Mouse (Mus musculus): ENCODE data around the gene Pxn. TPM values are rescaled to one million over a fixed set of nuclear protein-coding genes. Genes with fewer than 3 reads are reported as not detected.

Pxn gene
- polyA plus RNA-seq, 2 experiments, result 4.8 to 12.9 TPM

GRCm38 (mm10) chr5:115485489-115486205 lies 20.8 kb upstream of the Pxn start:
- no peak overlapping the region for H3K9ac ChIP-seq (replicated peaks)
- no peaks in the 10 kb centered on the region for H3K27me3 ChIP-seq (ENCODE audit: control insufficient read depth, insufficient read depth, low read length)
- no peak overlapping the region for H3K4me3 ChIP-seq (ENCODE audit: insufficient read depth in 1 of 2, low read depth in 2 of 2, low read length in 2 of 2)
- no peaks in the 10 kb centered on the region for H3K9me3 ChIP-seq (ENCODE audit: control insufficient read depth, low read length)
- no peaks in the 10 kb centered on the region for H3K36me3 ChIP-seq (replicated peaks; ENCODE audit: control insufficient read depth, insufficient read depth, low read depth)
- TF ChIP-seq CTCF (IDR thresholded peaks at IDR 0.05; ENCODE audit: low read depth), result no peak
- TF ChIP-seq EP300 (IDR thresholded peaks at IDR 0.05; ENCODE audit: low read depth), result no peak
- H3K27ac ChIP-seq, result no peak overlapping the region
- ATAC-seq (ENCODE audit: insufficient read depth) (no peak), DNase-seq (ENCODE audit: low read depth in 3 of 3, low spot score in 3 of 3) (no peak)
- no peak overlapping the region for H3K4me2 ChIP-seq (ENCODE audit: low read depth)
- 82% methylated on average over 18 of the region's 18 CpGs for WGBS (ENCODE audit: insufficient replicate concordance)
- peaks cover 4 to 11% of the 10 kb centered on the region in 2 experiments; a peak in 3 of 4 replicates for H3K4me1 ChIP-seq (replicated peaks; ENCODE audit: control insufficient read depth in 2 of 2, insufficient read depth in 2 of 2, low read length in 1 of 2)

GRCm38 (mm10) chr5:115486726-115487125 lies 19.8 kb upstream of the Pxn start:
- ATAC-seq (ENCODE audit: insufficient read depth) (no peak), DNase-seq (ENCODE audit: low read depth in 3 of 3, low spot score in 3 of 3) (no peak)
- H3K9ac ChIP-seq (replicated peaks), result no peak overlapping the region
- H3K4me2 ChIP-seq (ENCODE audit: low read depth), result no peak overlapping the region
- H3K27ac ChIP-seq, result no peak overlapping the region
- no peak overlapping the region for H3K4me3 ChIP-seq (ENCODE audit: insufficient read depth in 1 of 2, low read depth in 2 of 2, low read length in 2 of 2)
- no peaks in the 10 kb centered on the region for H3K27me3 ChIP-seq (ENCODE audit: control insufficient read depth, insufficient read depth, low read length)
- peaks cover 13 to 19% of the 10 kb centered on the region in 2 experiments for H3K4me1 ChIP-seq (replicated peaks; ENCODE audit: control insufficient read depth in 2 of 2, insufficient read depth in 2 of 2, low read length in 1 of 2)
- no peaks in the 10 kb centered on the region for H3K36me3 ChIP-seq (replicated peaks; ENCODE audit: control insufficient read depth, insufficient read depth, low read depth)
- WGBS (ENCODE audit: insufficient replicate concordance), result 60% methylated on average over 4 of the region's 4 CpGs
- H3K9me3 ChIP-seq (ENCODE audit: control insufficient read depth, low read length), result no peaks in the 10 kb centered on the region
- TF ChIP-seq CTCF (IDR thresholded peaks at IDR 0.05; ENCODE audit: low read depth), result no peak

DNA sequence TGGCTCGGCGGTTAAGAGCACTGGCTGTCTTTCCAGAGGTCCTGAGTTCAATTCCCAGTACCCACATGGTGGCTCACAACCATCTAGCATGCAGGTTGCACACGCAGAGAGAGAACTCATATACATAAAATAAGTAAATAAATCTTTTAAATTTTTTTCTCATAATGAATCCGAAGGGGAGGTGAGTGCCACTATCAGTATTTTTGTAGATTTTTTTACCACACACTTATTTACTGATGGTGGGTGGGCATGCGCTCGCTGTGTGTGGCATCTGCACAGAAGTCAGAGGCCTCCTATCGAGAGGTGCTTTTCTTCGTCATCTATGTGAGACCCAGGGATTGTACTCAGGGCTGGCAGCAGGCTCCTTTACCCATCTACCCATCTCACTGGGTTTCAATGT lies 19.1 kb upstream of the Pxn start:
- H3K9ac ChIP-seq (replicated peaks), result no peak overlapping the region

GRCm38 (mm10) chr5:115487942-115488580 lies 18.4 kb upstream of the Pxn start:
- no peaks in the 10 kb centered on the region for H3K27me3 ChIP-seq (ENCODE audit: control insufficient read depth, insufficient read depth, low read length)
- peak overlapping the region; percentile 85 for H3K9ac ChIP-seq (replicated peaks)
- peaks cover 14 to 26% of the 10 kb centered on the region in 2 experiments for H3K4me1 ChIP-seq (replicated peaks; ENCODE audit: control insufficient read depth in 2 of 2, insufficient read depth in 2 of 2, low read length in 1 of 2)
- H3K36me3 ChIP-seq (replicated peaks; ENCODE audit: control insufficient read depth, insufficient read depth, low read depth), result no peaks in the 10 kb centered on the region
- no peaks in the 10 kb centered on the region for H3K9me3 ChIP-seq (ENCODE audit: control insufficient read depth, low read length)
- TF ChIP-seq EP300 (IDR thresholded peaks at IDR 0.05; ENCODE audit: low read depth) (no peak), CTCF (IDR thresholded peaks at IDR 0.05; ENCODE audit: low read depth) (no peak)
- DNase-seq (ENCODE audit: low read depth in 3 of 3, low spot score in 3 of 3), result no peak
- H3K4me2 ChIP-seq (ENCODE audit: low read depth), result peak overlapping the region; percentile 78
- no peak overlapping the region for H3K4me3 ChIP-seq (ENCODE audit: insufficient read depth in 1 of 2, low read depth in 2 of 2, low read length in 2 of 2)
- no peak for ATAC-seq (ENCODE audit: insufficient read depth)
- peak overlapping the region; percentile 99; the same call in 1 of the 2 replicates for H3K27ac ChIP-seq
- 56% methylated on average over 9 of the region's 9 CpGs for WGBS (ENCODE audit: insufficient replicate concordance)

More for the DNA sequence above, 19.1 kb upstream of the Pxn start:
- ATAC-seq (ENCODE audit: insufficient read depth), result no peak
- H3K36me3 ChIP-seq (replicated peaks; ENCODE audit: control insufficient read depth, insufficient read depth, low read depth), result no peaks in the 10 kb centered on the region
- TF ChIP-seq EP300 (IDR thresholded peaks at IDR 0.05; ENCODE audit: low read depth), result no peak
- no peak for TF ChIP-seq CTCF (IDR thresholded peaks at IDR 0.05; ENCODE audit: low read depth)
- H3K27me3 ChIP-seq (ENCODE audit: control insufficient read depth, insufficient read depth, low read length), result no peaks in the 10 kb centered on the region
- no peaks in the 10 kb centered on the region for H3K9me3 ChIP-seq (ENCODE audit: control insufficient read depth, low read length)
- H3K27ac ChIP-seq, result no peak overlapping the region
- no peak overlapping the region for H3K4me3 ChIP-seq (ENCODE audit: insufficient read depth in 1 of 2, low read depth in 2 of 2, low read length in 2 of 2)
- H3K4me1 ChIP-seq (replicated peaks; ENCODE audit: control insufficient read depth in 2 of 2, insufficient read depth in 2 of 2, low read length in 1 of 2), result peaks cover 14 to 24% of the 10 kb centered on the region in 2 experiments
- DNase-seq (ENCODE audit: low read depth in 3 of 3, low spot score in 3 of 3), result no peak
- no peak overlapping the region for H3K4me2 ChIP-seq (ENCODE audit: low read depth)
- 76% methylated on average over 8 of the region's 8 CpGs for WGBS (ENCODE audit: insufficient replicate concordance)

Data from liver, embryonic 14.5 days (tissue).